Mouse (Mus musculus): ENCODE data around the gene Gm15319. TPM values are rescaled to one million over a fixed set of nuclear protein-coding genes. Genes with fewer than 3 reads are reported as not detected.
"Not testable (repeated sequence)": the region's sequence is repeated elsewhere in the genome, so short reads cannot be mapped to it uniquely, and the experiment has no call there.

Gm15319 gene
- total RNA-seq (2021) = under 1 TPM; 0.28 to 0.69 TPM
- long read RNA-seq, experiment 1 = 0 reads
- long read RNA-seq, experiment 2 = 0 reads

- DNase-seq = not testable (repeated sequence)
Observed at GRCm38 (mm10) chr8:20363110-20363509, at the start of gene Gm15319. Gene Gm15319, minus strand, starts transcription at chr8:20363210.

DNA sequence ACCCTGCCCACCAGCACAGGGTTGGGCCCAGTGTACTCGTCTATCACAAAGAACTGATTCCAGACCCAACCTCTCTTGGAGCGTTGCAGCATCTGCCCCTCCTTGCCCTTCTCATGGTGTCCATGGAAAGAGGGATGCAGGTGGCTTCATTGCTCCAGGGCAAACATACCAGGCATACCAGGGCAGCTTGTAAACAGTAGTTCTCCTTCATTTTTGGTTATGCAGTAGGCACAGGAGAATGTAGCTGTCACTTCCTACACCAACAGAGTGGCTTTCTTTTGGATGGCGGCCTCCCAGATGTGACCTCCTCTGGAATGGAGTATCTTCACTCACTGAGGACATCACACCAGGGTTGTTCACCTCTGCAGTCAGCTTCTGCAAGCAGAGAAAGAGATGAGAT lies 47.3 kb upstream of the Gm15319 start:
- DNase-seq = not testable (repeated sequence)

- DNase-seq = peak; percentile 17 to 28
Observed at GRCm38 (mm10) chr8:20408441-20409030, 45.5 kb upstream of the Gm15319 start.

DNA sequence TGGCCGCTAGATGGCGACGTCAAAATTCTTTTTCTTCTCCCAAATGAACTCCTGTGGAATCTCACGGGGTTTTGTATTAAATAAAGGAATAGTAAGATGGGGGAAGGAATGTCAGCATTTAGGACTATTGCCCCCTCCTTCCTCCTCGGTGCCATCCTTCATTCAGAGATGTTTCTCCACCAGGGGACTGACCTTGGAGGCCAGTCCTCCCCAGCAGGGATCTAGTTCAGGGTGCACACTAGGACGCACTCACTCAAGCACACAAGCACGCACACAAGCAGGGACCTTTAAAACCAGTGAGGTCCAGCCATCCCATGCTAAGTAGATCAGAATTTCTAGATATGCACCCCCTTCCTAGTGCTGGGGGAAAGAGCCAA lies 26.3 kb upstream of the Gm15319 start:
- peak; percentile 25 to 70 for DNase-seq

GRCm38 (mm10) chr8:20388706-20389362 lies 25.8 kb upstream of the Gm15319 start:
- peak; percentile 35 to 51 for DNase-seq

DNA sequence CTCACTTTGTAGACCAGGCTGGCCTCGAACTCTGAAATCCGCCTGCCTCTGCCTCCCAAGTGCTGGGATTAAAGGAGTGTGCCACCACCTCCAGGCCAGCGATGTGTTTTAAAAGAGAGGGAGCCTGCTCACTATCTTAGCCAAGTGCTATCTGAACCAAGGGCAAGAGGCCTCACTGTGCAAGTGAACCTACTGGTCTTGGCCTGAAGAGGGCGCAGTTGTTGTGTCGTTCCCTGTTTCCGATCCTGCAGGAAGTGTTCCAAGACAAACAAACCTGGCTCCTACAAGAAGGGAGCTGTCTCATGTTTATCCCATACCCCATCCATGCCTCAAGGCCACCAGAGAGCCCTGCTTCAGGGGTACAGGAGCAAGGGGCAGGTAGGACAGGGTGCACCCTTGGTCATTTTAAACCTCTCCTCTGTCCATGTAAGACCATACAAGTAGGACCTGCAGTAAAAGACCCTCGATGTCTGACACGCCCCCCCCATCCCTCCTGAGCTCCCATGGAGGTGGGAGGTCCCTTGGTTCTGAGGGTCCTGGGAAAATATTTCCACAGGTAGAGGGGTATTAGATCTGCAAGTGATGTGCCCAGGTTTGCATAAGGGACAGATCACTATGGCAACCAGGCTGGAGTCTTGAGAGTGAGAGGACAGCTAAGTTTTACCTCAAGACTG lies 24.2 kb upstream of the Gm15319 start:
- DNase-seq = peak; percentile 17 to 25

DNA sequence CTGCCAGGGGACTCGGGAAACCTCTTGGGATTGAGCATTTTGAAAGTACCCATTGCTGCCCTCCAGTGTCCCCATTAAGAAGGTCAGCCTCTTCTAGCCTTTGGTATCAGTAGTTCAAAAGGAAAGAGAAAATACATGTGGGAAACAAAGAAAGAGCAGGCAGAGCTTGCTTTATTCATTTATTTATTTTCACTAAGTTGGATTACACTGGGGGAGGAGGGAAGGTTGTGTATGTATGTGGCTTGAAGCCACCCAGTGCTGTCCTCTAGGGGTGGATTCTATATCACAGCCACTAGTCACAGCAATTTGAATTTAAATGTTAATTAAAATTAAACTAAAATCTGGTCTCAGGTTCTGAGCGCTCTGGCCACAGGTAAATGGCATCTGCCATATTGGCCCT lies 22.0 kb upstream of the Gm15319 start:
- not testable (repeated sequence) for DNase-seq

- peak in 1 of 2 experiments; percentile 26 for DNase-seq
Observed at GRCm38 (mm10) chr8:20384131-20384530, 21.1 kb upstream of the Gm15319 start.

DNA sequence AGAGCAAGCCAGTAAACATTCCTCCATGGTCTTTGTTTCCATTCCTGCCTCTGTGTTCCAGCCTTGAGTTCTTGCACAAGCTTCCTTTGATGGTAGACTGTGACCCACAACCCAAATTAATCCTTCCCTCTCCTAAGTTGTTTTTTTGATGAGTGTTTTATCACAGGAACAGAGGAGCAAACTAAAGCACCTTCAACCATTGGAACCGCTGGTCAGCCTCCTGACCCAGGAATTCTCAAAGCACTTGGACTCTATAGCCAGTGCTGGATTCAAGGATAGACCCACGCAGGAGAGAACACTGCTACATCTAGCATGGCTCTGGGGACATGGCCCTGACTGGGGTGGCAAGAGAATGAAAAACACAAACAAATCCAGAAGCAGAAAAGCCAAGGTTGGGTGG lies 19.1 kb upstream of the Gm15319 start:
- not testable (repeated sequence) for DNase-seq

GRCm38 (mm10) chr8:20381637-20382036 lies 18.6 kb upstream of the Gm15319 start:
- DNase-seq = not testable (repeated sequence)

GRCm38 (mm10) chr8:20381239-20381620 lies 18.2 kb upstream of the Gm15319 start:
- not testable (repeated sequence) for DNase-seq

DNA sequence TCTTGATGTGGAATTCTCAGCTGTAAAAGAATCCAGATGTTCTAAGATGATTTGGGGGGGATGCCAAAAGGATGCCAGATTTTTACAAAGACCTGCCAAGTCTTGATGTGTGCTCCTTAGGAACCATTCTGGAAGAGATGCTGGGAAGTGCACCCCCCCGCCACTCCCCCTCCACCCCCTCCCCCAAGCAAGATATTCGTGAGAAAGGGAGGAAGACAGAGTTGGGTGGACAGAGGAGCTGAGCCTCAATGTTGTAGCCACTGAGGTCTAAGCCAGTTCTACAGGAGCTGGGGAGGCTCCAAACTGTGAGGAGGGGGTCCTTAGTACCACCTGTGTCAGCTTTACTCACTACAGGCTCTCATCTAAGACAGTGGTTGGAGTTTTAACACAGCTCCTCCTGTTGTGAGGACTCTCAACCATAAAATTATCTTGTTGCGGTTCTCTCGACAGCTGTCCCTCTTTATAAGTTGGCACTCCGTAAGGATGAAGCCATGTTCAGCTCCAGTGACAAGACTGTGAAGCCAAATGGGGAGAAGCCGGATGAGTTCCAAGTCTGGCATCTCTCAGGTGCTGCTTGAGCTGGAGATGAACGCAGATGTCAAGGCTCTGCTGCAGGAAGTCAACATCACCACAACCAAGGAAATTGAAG lies 17.7 kb upstream of the Gm15319 start:
- not testable (repeated sequence) for DNase-seq

DNA sequence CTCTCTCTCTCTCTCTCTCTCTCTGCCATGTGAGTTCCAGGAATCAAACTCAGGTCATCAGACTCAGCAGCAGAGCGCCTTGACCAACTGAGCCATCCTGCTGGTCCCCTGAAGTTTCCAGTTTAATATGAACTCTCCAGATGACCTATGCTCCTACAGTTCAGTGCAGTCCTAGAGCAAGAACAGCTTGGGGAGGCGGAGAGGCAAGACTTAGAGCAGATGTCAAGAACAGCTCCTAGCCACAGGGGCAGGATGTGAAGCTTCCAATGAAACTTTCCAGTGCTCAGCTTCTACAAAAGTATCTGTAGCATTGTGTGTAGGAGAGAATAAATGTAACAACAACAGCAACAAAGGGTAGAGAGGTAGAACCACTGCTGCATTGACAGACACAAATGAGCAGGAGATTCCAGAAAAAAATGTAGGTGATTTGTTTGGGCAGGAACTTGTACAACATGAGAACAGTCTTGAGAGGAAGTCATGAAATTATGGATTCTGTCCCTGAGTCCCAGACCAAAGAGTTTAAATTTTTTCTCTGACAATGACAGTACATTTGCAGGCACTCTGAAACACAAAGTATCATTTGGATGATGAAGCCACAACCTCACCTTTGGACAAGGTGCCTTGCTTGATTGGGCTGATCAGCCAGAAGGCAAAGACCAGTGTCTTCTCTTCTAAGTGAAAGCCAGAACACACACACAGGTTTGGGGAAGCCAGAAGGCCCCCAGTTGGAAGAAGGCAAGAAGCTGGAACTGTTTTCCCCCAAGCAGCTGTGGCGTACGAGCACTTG lies 16.8 kb upstream of the Gm15319 start:
- peak; percentile 27 to 35 for DNase-seq

DNA sequence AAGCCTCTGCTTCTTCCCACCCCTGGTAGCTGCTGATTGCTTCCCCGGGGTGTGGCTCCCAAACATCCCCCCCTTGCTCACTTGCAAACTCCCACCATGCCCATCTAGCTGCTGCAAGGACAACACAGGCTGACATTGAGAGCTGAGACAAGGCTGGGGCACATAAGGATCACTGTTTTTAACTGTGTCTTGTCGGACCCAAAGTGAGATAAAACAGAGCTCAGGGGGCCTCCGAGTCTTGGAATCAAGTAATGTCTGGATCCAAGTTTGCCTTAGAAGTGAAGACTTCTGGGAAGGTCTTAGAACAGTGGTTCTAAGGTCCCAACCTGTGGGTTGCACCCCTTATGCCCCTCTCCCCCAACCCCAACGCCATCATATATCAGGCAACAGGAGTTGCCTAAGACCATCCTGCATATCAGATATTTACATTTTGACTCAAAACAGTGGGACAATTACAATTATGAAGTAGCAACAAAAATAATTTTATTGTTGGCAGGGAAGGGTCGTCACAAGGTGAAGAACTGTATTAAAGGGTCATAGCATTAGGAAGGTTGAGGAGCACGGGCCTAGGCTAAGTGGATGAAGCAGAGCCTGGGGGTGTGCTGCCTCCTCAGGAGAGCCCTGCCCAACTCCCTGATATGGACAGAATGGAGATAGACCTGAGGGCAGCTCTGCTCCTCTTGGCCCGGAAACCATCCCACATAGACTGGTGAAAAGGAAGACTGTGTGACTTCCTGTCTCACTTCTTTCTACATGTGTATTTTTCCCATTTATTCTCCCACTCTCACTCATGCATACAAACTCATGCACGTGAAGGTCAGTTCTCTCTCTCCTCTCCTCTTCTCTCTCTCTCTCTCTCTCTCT lies 16.0 kb upstream of the Gm15319 start:
- DNase-seq = peak; percentile 26 to 29

DNA sequence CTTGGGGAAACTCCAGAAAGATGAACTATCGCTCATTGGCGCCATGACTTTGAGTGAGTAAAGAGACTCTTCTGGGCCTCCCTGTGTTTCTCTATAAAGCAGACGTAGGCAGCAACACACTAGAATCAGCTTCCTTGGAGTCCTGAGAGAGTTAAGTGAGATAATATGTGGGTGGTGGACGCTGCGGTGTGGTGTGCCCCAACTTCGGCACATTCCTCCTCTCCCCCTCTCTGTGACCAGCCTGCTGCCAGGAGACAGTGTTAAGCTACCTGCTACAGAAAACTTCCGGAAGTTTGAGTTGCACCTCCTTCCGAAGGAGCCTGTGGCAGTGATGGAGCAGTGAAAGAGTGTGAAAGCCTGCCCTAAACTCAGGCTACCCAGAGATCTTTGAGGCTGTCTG lies 15.3 kb upstream of the Gm15319 start:
- peak; percentile 28 to 35 for DNase-seq

- DNase-seq = not testable (repeated sequence)
Observed at GRCm38 (mm10) chr8:20375698-20376097, 12.7 kb upstream of the Gm15319 start.

DNA sequence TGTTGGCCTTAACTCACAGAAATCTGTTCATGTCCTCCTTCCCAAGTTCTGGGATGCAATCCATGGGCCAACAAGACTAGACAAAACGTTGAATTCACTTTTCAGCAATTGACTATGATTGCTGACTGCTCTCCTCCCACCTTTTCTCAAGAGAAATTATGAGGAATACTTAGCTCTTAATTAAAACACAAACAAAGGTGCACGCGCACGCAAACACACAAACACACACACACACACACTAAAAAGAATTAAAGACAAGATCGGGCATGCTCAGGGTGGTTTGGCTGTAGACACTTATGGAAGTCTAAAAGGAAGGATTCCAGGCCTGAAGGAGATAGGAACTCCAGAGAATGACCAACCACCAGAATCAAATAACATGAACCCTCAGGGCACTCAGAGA lies 6.6 kb downstream of the Gm15319 start:
- not testable (repeated sequence) for DNase-seq

DNA sequence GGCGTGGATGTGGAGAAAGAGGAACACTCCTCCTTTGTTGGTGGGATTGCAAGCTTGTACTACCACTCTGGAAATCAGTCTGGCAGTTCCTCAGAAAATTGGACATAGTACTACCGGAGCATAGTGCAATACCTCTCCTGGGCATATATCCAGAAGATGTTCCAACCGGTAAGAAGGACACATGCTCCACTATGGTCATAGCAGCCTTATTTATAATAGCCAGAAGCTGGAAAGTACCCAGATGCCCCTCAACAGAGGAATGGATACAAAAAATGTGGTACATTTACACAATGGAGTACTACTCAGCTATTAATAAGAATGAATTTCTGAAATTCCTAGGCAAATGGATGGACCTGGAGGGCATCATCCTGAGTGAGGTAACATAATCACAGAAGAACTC lies 9.4 kb downstream of the Gm15319 start:
- DNase-seq = peak; percentile 4 to 23

DNA sequence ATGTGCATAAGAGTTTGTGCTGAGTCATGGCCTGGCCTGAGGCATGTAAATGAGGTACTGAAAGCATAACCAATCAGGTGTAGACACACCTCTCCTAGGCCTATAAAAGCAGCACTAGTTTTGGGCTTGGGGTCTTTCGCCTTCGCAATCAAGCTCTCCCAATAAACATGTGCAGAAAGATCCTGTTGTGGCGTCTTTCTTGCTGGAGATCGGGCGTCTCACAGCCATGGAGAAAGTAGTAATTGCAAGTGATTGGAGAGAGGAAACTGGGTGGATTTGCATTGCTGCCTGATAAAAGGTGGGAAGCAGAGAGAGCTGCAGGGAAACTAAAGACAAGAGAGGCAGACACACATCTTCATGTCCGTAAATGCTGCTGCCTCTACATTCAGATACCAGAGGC lies 60.3 kb downstream of the Gm15319 start:
- DNase-seq = not testable (repeated sequence)

DNA sequence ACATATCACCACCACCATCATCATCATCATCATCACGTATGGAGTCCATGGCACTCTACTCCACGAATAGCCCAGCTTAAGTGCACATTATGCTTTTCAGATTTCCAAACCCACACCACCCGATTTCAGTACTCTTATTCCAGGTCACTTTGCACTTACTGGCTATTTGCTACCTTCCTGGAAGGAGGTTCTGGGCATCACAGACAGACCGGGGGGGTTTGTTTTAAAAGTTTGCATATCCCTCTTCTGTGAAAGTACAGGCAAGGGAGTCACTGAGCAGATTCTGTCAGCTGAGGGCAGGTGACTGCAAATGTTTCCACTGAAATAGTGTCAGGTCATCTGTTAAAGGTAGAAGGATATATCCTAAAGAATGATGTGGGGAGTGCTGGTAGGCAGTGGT lies 63.0 kb downstream of the Gm15319 start:
- not testable (repeated sequence) for DNase-seq

DNA sequence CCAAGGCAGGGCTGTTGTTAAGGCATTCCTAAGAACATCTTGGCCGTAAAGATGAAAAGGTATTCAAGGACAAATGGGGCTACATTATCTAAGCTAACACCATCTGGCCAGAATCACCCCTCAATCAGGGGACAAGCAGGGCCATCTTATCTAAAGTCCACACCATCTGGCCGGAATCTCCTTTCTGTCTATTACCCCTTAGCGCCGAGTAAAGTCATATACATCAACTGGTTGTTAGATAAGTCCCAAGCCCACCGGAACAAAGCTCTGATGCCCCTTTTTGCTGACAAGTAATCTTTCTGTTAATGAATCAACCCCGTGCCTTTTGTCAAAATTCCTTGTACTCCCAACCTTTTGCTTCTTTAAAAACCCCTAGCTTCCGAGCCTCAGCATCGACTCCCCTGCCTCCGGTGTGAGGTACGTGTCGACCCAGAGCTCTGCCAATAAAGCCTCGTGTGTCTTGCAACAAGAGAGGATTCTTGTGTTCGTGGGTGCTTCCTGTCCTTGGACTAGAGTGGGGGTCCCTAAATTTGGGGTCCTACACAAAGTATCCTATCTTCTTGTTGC lies 65.0 kb downstream of the Gm15319 start:
- peak in 1 of 2 experiments; percentile 38 for DNase-seq
